Mouse (Mus musculus): ENCODE measurements at regions not wholly inside any gene's neighbourhood (a gene's known extent, or its start where the extent isn't known, plus 50 kb on each side); places are given as distances from the start of the nearest gene placed in this dataset.
A peak's percentile ranks its signal among the peaks of the same experiment; 100 is the strongest.

DNA sequence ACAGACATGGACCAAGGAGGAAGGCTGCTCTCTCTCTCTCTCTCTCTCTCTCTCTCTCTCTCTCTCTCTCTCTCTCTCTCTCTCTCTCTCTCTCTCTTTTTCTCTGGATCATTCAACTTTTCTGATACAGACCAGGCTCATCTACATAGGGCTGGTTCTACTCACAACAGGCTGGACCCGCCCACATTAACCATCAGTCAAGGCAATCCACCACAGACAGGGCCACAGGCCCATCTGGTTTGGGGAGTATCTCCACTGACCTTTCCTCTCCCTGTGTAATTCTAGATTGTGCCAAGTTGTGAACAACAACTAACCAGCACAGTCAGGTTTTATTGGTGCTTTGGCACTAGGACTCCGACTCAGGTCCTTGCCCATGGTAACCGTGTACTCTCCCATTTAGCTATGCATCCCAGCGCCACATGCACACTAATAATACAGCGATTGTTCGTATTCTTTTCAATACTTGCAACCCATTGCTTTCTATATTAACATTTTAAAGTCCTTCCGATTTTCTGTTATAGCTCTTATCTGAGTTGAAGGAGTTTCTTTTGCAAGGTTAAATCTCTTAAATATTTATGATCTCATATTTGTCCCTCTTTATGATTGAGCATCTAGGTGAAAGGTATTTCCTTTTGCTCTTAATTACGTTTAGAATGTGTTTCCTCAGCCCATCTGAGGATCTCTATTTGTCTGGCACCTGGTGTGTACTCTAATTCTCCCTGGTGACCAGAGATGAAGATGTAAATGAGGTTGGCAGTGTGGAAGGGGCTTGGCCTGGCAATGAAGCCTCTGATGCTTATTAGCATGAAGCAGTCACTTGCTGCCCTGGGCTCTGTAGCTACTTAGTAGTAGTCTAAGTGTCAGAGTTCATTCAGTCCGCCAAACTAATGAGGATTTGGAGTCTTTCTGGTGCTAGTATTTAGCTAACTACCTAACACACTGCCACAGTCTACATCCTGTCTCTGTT is 117.7 kb upstream of the App start:
- ATAC-seq (ENCODE audit: low FRiP score) (peak; percentile 80), DNase-seq (ENCODE audit: low spot score) (no peak)
- no peaks in the 10 kb centered on the region for H3K36me3 ChIP-seq (ENCODE audit: control insufficient read depth, insufficient read depth, low read length)
- no peak overlapping the region for H3K9ac ChIP-seq (ENCODE audit: low read depth, low read length)
- H3K4me3 ChIP-seq (ENCODE audit: low read depth, low read length) = no peak overlapping the region
- H3K4me2 ChIP-seq (replicated peaks; ENCODE audit: low read depth, low read length) = no peak overlapping the region
- H3K27me3 ChIP-seq (ENCODE audit: control insufficient read depth, insufficient read depth, low read length) = no peaks in the 10 kb centered on the region
- 85% methylated on average over 9 of the region's 9 CpGs for WGBS
- no peaks in the 10 kb centered on the region for H3K9me3 ChIP-seq (ENCODE audit: control insufficient read depth, low read length)
- H3K4me1 ChIP-seq (replicated peaks; ENCODE audit: control insufficient read depth, insufficient read depth, low read length) = no peaks in the 10 kb centered on the region
- no peak overlapping the region for H3K27ac ChIP-seq (ENCODE audit: low read depth, low read length)

DNA sequence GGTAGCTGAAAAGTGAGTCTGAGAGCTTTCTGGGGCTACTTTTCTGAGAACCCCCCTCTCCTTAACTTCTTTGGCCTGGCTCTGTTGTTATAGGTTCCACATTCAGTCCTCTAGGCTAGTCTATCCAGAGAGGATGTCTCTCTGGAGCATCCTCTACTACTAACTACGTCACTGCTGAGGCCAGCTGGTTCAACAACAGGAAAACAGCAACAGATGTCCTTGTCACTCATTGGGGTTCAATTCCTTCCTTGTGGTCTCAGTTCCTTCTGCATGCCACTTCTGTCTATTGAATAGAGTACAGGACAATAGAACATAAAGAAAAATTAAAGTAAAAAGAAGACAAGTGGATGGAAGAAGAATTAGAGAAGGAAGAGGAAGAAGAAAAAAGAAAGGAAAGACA is 104.3 kb upstream of the App start:
- Histone ChIP-seq H3K9me3 (ENCODE audit: control insufficient read depth, low read length) (no peaks in the 10 kb centered on the region), H3K4me1 (replicated peaks; ENCODE audit: control insufficient read depth, insufficient read depth, low read length) (no peaks in the 10 kb centered on the region), H3K36me3 (ENCODE audit: control insufficient read depth, insufficient read depth, low read length) (no peaks in the 10 kb centered on the region), H3K4me2 (replicated peaks; ENCODE audit: low read depth, low read length) (no peak overlapping the region), H3K4me3 (ENCODE audit: low read depth, low read length) (no peak overlapping the region), H3K27me3 (ENCODE audit: control insufficient read depth, insufficient read depth, low read length) (no peaks in the 10 kb centered on the region), H3K27ac (ENCODE audit: low read depth, low read length) (no peak overlapping the region), H3K9ac (ENCODE audit: low read depth, low read length) (no peak overlapping the region)
- WGBS = 71% methylated on average over 1 of the region's 1 CpGs
- no peak for ATAC-seq (ENCODE audit: low FRiP score)
- DNase-seq (ENCODE audit: low spot score) = no peak

DNA sequence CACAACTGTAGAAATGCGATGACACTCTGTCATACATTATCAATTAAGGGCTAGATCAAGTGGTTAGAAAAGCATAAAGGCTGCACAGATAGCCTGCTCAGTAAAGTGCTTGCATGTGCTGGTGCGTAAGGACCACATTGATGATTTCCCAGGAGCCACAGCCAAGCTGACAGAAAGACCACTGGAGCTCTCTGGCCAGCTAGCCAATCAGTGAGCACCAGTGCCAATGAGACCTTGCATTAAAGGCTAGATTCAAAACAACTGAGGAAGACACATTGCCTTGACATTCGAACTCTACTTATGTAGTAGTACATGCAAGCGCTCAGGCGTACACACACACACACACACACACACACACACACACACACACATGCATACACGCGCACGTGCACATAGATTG is 96.1 kb upstream of the App start:
- no peaks in the 10 kb centered on the region for H3K9me3 ChIP-seq (ENCODE audit: control insufficient read depth, low read length)
- H3K36me3 ChIP-seq (ENCODE audit: control insufficient read depth, insufficient read depth, low read length) = no peaks in the 10 kb centered on the region
- H3K9ac ChIP-seq (ENCODE audit: low read depth, low read length) = no peak overlapping the region
- no peak overlapping the region for H3K4me2 ChIP-seq (replicated peaks; ENCODE audit: low read depth, low read length)
- DNase-seq (ENCODE audit: low spot score) (peak; percentile 7), ATAC-seq (ENCODE audit: low FRiP score) (peak; percentile 45)
- no peaks in the 10 kb centered on the region for H3K27me3 ChIP-seq (ENCODE audit: control insufficient read depth, insufficient read depth, low read length)
- no peak overlapping the region for H3K27ac ChIP-seq (ENCODE audit: low read depth, low read length)
- no peak overlapping the region for H3K4me3 ChIP-seq (ENCODE audit: low read depth, low read length)
- WGBS = 86% methylated on average over 8 of the region's 8 CpGs
- no peaks in the 10 kb centered on the region for H3K4me1 ChIP-seq (replicated peaks; ENCODE audit: control insufficient read depth, insufficient read depth, low read length)

DNA sequence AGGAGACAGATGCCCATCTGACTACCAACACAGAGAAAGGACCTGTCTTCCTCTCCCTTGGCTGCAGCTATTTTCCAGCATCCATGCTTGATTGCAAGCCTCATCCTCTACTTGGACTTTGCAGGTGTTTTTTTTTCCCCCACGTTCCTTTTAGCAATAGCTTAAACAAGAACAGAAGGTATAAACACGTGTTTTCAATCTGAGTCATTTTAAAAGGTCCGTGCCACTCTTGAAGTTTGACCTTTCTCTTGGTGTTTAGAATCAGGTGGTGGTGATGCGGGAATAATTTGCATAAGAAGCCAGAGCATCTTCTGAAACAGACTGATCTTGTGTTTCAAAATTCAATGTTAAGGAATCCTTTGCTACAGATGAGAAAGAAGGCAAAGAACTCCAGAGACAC is 86.3 kb upstream of the App start:
- no peaks in the 10 kb centered on the region for H3K36me3 ChIP-seq (ENCODE audit: control insufficient read depth, insufficient read depth, low read length)

DNA sequence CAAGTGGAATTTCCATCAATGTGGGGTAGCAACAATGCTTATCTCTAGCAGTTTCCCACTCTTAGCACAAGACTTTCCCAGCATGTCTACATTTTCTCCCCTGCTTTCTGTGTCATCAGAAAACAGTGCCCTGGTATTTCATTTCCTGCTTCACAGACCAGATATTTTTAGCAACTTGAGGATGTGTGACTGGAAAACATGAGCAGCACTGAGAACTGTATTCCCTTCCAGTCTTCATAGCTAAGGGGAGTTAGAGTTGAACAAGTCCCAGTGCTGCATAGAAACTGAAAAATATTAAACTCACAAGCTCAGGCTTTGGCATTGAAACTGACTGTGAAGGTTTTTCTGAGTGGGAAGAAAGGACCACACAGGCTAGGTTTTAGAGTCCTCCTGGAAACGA is 73.7 kb upstream of the App start:
- no peak overlapping the region for H3K4me3 ChIP-seq (ENCODE audit: low read depth, low read length)
- H3K9ac ChIP-seq (ENCODE audit: low read depth, low read length) = no peak overlapping the region
- 83% methylated on average over 1 of the region's 1 CpGs for WGBS
- H3K4me1 ChIP-seq (replicated peaks; ENCODE audit: control insufficient read depth, insufficient read depth, low read length) = no peaks in the 10 kb centered on the region
- H3K36me3 ChIP-seq (ENCODE audit: control insufficient read depth, insufficient read depth, low read length) = no peaks in the 10 kb centered on the region
- no peak overlapping the region for H3K4me2 ChIP-seq (replicated peaks; ENCODE audit: low read depth, low read length)
- no peak for ATAC-seq (ENCODE audit: low FRiP score)
- no peak for DNase-seq (ENCODE audit: low spot score)
- H3K27ac ChIP-seq (ENCODE audit: low read depth, low read length) = no peak overlapping the region
- no peaks in the 10 kb centered on the region for H3K9me3 ChIP-seq (ENCODE audit: control insufficient read depth, low read length)
- H3K27me3 ChIP-seq (ENCODE audit: control insufficient read depth, insufficient read depth, low read length) = no peaks in the 10 kb centered on the region

More for the DNA sequence above, 86.3 kb upstream of the App start:
- Histone ChIP-seq H3K9ac (ENCODE audit: low read depth, low read length) (no peak overlapping the region), H3K27me3 (ENCODE audit: control insufficient read depth, insufficient read depth, low read length) (no peaks in the 10 kb centered on the region), H3K27ac (ENCODE audit: low read depth, low read length) (no peak overlapping the region), H3K4me3 (ENCODE audit: low read depth, low read length) (no peak overlapping the region), H3K4me2 (replicated peaks; ENCODE audit: low read depth, low read length) (no peak overlapping the region), H3K9me3 (ENCODE audit: control insufficient read depth, low read length) (no peaks in the 10 kb centered on the region), H3K4me1 (replicated peaks; ENCODE audit: control insufficient read depth, insufficient read depth, low read length) (no peaks in the 10 kb centered on the region)
- DNase-seq (ENCODE audit: low spot score) = no peak
- ATAC-seq (ENCODE audit: low FRiP score) = no peak
- whole genome bisulfite sequencing = 65% methylated on average over 4 of the region's 4 CpGs

DNA sequence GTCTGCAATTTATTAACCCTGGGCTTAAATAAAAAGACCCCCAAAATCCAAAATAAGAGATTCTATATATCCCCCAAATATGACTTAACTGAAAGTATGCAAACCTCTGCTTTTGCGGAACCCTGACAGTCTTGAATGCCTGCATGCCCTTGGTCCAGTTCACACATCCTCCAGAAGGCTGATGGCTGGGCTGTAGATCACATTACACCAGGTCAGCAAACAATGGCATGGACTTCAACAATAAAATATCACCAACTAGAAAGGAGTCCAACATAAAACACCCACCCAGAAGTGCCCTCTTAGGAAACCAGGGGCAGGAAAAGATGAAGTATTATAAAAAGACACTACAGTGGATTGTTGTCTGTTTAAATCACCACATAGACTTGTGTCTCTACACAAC is 59.5 kb upstream of the App start:
- no peak overlapping the region for H3K9ac ChIP-seq (ENCODE audit: low read depth, low read length)
- H3K4me2 ChIP-seq (replicated peaks; ENCODE audit: low read depth, low read length) = no peak overlapping the region
- H3K27ac ChIP-seq (ENCODE audit: low read depth, low read length) = no peak overlapping the region
- H3K27me3 ChIP-seq (ENCODE audit: control insufficient read depth, insufficient read depth, low read length) = no peaks in the 10 kb centered on the region
- H3K36me3 ChIP-seq (ENCODE audit: control insufficient read depth, insufficient read depth, low read length) = no peaks in the 10 kb centered on the region
- WGBS = 85% methylated on average over 1 of the region's 1 CpGs
- no peak for DNase-seq (ENCODE audit: low spot score)
- no peaks in the 10 kb centered on the region for H3K4me1 ChIP-seq (replicated peaks; ENCODE audit: control insufficient read depth, insufficient read depth, low read length)
- ATAC-seq (ENCODE audit: low FRiP score) = no peak
- no peaks in the 10 kb centered on the region for H3K9me3 ChIP-seq (ENCODE audit: control insufficient read depth, low read length)
- H3K4me3 ChIP-seq (ENCODE audit: low read depth, low read length) = no peak overlapping the region

- H3K9me3 ChIP-seq (ENCODE audit: control insufficient read depth, low read length) = no peaks in the 10 kb centered on the region
- no peak overlapping the region for H3K4me3 ChIP-seq (ENCODE audit: low read depth, low read length)
- no peak overlapping the region for H3K9ac ChIP-seq (ENCODE audit: low read depth, low read length)
- no peaks in the 10 kb centered on the region for H3K36me3 ChIP-seq (ENCODE audit: control insufficient read depth, insufficient read depth, low read length)
- no peaks in the 10 kb centered on the region for H3K27me3 ChIP-seq (ENCODE audit: control insufficient read depth, insufficient read depth, low read length)
- no peak overlapping the region for H3K4me2 ChIP-seq (replicated peaks; ENCODE audit: low read depth, low read length)
- H3K4me1 ChIP-seq (replicated peaks; ENCODE audit: control insufficient read depth, insufficient read depth, low read length) = no peaks in the 10 kb centered on the region
- H3K27ac ChIP-seq (ENCODE audit: low read depth, low read length) = no peak overlapping the region
- ATAC-seq (ENCODE audit: low FRiP score) (no peak), DNase-seq (ENCODE audit: low spot score) (no peak)
- 73% methylated on average over 6 of the region's 6 CpGs for WGBS
These were observed 58.4 kb upstream of the App start for GRCm38 (mm10) chr16:85231908-85232467.

GRCm38 (mm10) chr16:85231330-85231729 is 57.8 kb upstream of the App start:
- no peak for ATAC-seq (ENCODE audit: low FRiP score)
- WGBS = 70% methylated on average over 2 of the region's 2 CpGs
- no peaks in the 10 kb centered on the region for H3K9me3 ChIP-seq (ENCODE audit: control insufficient read depth, low read length)
- H3K4me2 ChIP-seq (replicated peaks; ENCODE audit: low read depth, low read length) = no peak overlapping the region
- H3K9ac ChIP-seq (ENCODE audit: low read depth, low read length) = no peak overlapping the region
- no peak for DNase-seq (ENCODE audit: low spot score)
- H3K36me3 ChIP-seq (ENCODE audit: control insufficient read depth, insufficient read depth, low read length) = no peaks in the 10 kb centered on the region
- no peak overlapping the region for H3K27ac ChIP-seq (ENCODE audit: low read depth, low read length)
- no peaks in the 10 kb centered on the region for H3K27me3 ChIP-seq (ENCODE audit: control insufficient read depth, insufficient read depth, low read length)
- H3K4me1 ChIP-seq (replicated peaks; ENCODE audit: control insufficient read depth, insufficient read depth, low read length) = no peaks in the 10 kb centered on the region
- no peak overlapping the region for H3K4me3 ChIP-seq (ENCODE audit: low read depth, low read length)

DNA sequence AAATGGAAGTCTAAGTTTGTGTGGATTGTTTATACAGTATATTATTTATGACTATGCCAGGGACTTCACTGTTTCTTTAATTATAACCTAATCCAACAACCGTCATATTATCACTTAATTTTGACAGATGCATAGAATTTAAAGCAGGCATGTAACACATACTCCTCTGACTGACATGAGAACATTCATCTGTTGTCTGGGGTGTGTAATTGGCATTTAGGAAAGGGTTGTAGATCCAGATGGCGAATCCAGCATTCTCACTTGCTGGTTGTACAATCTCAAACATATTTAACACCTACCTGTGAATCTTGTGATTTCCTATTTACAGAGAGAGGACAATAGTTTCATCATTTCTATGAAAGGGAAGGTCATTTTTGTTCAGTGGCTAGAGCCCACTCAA is 50.8 kb upstream of the App start:
- DNase-seq (ENCODE audit: low spot score) = no peak

More for the DNA sequence above, 50.8 kb upstream of the App start:
- WGBS = 87% methylated on average over 2 of the region's 2 CpGs
- H3K4me3 ChIP-seq (ENCODE audit: low read depth, low read length) = no peak overlapping the region
- no peaks in the 10 kb centered on the region for H3K9me3 ChIP-seq (ENCODE audit: control insufficient read depth, low read length)
- H3K9ac ChIP-seq (ENCODE audit: low read depth, low read length) = no peak overlapping the region
- H3K4me1 ChIP-seq (replicated peaks; ENCODE audit: control insufficient read depth, insufficient read depth, low read length) = no peaks in the 10 kb centered on the region
- no peak overlapping the region for H3K27ac ChIP-seq (ENCODE audit: low read depth, low read length)
- no peaks in the 10 kb centered on the region for H3K36me3 ChIP-seq (ENCODE audit: control insufficient read depth, insufficient read depth, low read length)
- H3K4me2 ChIP-seq (replicated peaks; ENCODE audit: low read depth, low read length) = no peak overlapping the region
- no peaks in the 10 kb centered on the region for H3K27me3 ChIP-seq (ENCODE audit: control insufficient read depth, insufficient read depth, low read length)
- no peak for ATAC-seq (ENCODE audit: low FRiP score)

All from hindbrain, embryonic 11.5 days (tissue).